Mouse (Mus musculus): ENCODE data around the gene Slc1a4.

DNA sequence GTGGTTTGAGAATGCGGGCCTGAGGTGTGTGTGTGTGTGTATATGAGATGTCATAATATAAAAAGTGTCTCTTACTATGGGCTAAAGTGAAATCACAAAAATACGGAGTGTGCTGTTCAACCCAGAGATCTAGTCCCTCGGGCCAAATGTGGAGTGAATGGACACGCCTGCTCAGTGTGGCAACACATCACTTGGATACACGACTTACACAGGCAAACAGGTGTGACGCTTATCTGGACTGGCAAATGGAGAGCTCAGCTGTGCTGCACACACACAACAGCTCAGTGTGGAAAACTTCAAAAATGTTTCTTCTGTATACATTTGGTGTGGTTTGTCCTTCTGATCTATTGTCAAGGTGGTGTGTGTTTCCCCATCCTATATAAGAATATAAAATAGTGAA, 3.7 kb downstream of the Slc1a4 start:
- no peak for TF ChIP-seq CTCF (IDR thresholded peaks at IDR 0.05; ENCODE audit: low read depth)
- no peak for TF ChIP-seq EP300 (IDR thresholded peaks at IDR 0.05; ENCODE audit: low read depth)

Data from liver, embryonic 14.5 days (tissue).